Mouse (Mus musculus) megakaryocyte, embryonic 14.5 days (primary cell): ENCODE measurements around the gene Hcst.

ENCODE experiments used
- FLI1 ChIP-seq: IDR thresholded peaks from 2 replicates; pipeline ENCODE4 v1.6.1; 2012; ENCODE audit warnings: low read length, inconsistent platforms, mixed read lengths
- GATA1 ChIP-seq: IDR thresholded peaks from 3 replicates; pipeline ENCODE4 v1.6.1; 2012; ENCODE audit warnings: mixed read lengths, low read length, inconsistent platforms, borderline replicate concordance

DNA sequence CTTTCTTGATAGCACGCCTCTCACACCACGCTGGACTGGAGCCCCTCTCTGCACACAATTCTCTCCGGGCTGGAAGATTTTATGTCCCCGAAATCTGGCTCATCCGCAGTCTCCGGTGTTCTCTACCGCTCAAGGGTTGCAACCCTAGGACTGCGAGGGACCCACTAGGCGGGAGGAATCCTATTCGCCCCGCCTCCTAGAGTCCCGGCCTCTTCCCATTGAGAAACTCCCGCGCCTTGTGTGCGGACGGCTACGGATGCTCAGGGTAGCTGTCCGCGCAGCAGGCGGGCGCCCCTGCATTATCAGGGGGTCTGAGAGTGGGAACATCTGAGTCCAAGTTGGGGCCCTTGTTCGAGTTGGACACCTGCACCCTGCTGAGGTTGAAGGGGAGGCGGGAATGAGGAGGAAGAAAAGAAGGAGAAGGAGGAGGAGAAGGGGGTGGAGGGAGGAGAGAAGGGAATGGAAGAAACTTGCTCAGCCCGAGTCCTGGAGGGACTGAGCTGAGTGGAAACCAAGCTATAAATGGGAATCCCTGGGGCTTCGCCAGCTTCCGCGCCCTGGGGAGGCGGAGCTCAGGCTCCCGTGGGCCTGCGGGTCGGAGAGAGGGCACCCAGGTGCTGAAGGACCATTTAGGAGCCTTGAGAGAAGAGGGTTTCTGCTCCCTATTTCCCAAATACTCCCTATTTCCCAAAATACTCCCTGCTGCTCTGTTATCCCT is 37.4 kb upstream of the Hcst start:
- TF ChIP-seq GATA1 = no peak
- TF ChIP-seq FLI1 = no peak
